Mouse (Mus musculus) cortical plate, adult 2 months (tissue): ENCODE data around the gene Pcyox1.

Experiments
- CTCF ChIP-seq: fragments of 200-500 bp; IDR thresholded peaks from 2 replicates; pipeline ENCODE4 v1.5.1; 2011; ENCODE audit warnings: mild to moderate bottlenecking, control low read depth, low read length; ENCODE audit not compliant: insufficient read depth; ENCODE audit errors: extremely low read depth
- POLR2A ChIP-seq: fragments of 200-500 bp; IDR thresholded peaks from 2 replicates; pipeline ENCODE4 v1.6.1; 2011; ENCODE audit warnings: mild to moderate bottlenecking, low read length, control low read depth; ENCODE audit not compliant: insufficient read depth; ENCODE audit errors: extremely low read depth

DNA sequence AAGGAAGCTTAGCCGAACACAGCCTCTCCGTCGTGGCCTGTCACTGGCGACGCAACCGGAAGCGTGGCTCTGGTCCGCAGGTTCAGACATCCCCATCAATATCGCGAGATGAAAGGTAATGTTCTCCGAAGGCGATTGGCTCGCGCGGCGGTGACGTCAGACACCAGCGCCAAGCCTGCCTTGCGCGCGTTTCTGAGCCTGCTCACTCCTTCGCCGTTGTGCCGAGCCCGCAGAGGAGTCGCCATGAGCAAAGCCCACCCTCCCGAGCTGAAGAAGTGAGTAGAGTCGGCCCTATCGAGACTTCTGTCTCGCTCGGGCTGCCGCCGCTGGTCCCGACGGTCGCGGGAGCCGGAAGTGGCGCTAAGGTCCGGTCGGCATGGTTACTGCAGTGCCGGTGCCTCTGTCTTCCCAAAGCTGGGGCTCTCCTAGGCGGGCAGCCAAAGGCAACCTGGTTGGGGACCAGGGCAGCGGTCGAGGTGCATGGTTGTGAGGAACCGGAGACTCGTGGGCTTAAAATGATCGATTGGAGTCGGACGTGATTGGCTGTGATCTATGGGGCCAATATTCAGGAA, 25.5 kb downstream of the Pcyox1 start:
- TF ChIP-seq POLR2A (peak; percentile 97), CTCF (no peak)
